Mouse (Mus musculus): ENCODE measurements around the gene Lhx3.

Lhx3 gene

DNA sequence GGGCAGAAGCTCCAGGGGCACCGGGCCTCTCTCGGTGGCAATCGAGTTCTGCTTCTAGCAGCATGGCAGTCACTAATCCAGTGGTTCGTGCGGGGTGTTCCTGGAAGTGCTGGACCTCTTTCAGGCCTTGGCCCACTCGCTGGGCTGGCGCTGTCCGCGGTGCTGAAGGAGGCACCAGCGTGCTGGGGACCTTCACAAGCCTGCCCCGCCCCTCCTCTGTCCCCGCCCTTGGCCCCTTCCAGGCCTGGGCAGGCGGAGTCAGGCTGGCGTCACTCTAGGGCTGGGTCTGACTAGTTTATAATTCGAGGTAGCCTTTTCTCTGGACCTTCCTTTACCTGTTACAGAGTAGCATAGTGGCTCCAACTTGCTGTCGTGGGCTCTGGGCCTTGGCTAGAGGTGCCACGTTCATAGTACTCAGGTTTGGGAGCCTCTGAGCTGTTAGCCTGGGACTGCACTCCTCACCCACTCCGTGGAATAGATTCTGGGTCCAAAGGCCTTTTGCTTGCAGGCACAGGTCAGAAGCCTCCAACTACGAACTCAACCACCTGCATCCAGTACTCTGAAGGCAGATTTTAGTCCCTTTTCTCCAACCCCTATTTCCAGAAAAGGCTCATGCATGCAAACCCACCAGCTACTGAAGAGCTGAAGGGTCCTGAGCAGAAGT is at the start of gene Lhx3:
Gene Lhx3, minus strand, starts transcription at position 164 of the 664 bp plus-strand sequence.
- peak; percentile 82 to 94 for DNase-seq (ENCODE audit: low spot score in 2 of 2)

GRCm38 (mm10) chr2:26257315-26258096 is 49.4 kb upstream of the Lhx3 start:
- no peak for DNase-seq (ENCODE audit: low spot score in 2 of 2)

DNA sequence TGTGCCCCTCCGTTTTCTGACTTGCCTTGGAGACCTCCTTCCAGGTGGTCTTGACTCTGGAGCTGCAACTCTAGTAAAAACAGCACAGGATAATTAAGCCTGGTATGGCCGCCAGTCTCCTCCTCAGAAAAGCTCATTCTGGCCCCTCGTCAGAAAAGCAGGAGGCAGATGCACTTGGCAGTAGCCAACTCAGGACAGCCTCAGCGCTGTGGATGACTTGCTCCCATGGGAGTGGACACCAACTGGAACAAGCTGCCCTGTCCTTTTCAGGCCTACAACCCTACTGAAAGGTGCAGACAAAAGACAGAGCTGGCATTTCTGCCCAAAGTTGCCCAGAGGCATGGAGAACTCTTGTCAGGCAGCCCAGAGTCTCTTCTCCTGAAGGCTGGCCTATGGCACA is 46.7 kb upstream of the Lhx3 start:
- no peak for DNase-seq (ENCODE audit: low spot score in 2 of 2)

DNA sequence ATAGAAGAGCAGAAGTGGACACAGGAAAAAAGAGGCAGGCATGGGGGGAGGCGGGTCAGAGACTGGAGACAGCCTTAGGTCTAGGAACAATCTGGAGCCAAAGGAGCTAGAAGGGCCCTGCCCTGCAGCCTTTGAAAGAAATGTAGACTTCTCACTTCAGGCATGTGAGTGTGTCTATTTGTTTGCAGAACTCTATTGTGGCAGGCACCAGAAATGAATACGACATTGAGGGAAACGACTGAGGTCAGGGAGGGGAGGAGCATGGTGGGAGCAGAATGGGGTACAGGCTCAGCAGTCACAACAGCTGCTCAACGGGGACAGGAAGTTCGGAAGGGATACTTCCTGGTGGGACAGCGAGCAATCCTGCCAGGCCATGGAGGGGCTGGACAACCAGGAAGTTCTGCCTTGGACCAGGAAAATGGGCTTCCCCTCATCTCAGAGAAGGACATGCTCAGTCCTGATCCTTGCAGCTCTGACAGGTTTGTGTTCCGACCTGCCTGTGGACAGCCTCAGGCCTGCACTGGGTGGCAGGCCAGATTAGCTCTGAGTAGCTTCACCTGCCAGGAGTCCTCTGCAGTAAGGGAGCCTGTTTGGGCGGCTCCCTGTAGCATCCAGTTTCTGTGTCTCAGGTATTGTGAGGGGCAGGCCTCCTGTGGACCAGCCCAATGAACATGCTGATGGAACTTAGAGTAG is 44.6 kb upstream of the Lhx3 start:
- no peak for DNase-seq (ENCODE audit: low spot score in 2 of 2)

GRCm38 (mm10) chr2:26247531-26247930 is 39.4 kb upstream of the Lhx3 start:
- DNase-seq (ENCODE audit: low spot score in 2 of 2): peak in 1 of 2 experiments; percentile 46

DNA sequence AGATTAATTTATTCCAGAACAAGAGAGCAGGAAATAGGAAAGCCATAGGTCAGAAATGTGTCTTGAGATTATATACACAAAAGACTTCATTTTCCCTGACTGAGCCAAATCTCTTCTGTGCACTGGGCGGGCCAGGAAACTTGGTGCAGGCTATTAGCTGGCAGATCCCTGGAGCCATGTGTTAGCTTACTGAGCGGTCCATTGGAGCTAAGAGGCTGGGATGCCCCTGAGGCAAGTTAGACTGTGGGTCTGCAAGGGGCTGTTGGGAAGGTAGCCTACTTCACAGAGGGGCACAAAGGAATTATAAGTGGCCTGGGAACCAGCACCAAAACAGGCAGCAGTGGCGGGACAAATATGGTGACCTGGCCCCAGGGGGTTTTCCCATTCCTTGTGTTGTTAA is 32.8 kb upstream of the Lhx3 start:
- DNase-seq (ENCODE audit: low spot score in 2 of 2): no peak

GRCm38 (mm10) chr2:26240330-26240729 is 32.2 kb upstream of the Lhx3 start:
- DNase-seq (ENCODE audit: low spot score in 2 of 2): no peak

- DNase-seq (ENCODE audit: low spot score in 2 of 2): peak; percentile 92 to 97
Measured at GRCm38 (mm10) chr2:26237290-26237782, 29.2 kb upstream of the Lhx3 start, which contains the start of gene Qsox2. TSS of gene Qsox2 (minus strand) at chr2:26237525.

- no peak for DNase-seq (ENCODE audit: low spot score in 2 of 2)
Measured at GRCm38 (mm10) chr2:26236681-26237289, 28.7 kb upstream of the Lhx3 start.

DNA sequence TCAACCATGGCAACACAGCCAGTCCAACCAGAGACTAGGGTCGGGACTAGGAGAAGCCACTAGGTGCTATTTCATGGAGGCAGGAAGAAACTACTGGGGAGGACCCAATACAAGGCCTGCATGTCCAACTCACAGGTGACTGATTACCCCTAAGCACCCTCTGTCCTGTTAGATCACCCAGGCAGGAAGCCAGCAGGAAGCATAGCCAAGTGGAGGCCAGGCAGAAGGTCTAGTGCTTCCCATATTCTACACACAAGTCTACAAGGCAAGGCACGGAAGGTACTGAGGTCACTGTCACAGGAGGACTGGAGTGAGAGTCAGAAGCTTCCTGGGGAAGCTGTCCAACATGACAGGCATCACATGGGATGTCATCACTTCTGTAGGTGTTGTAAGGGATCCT is 26.7 kb upstream of the Lhx3 start:
- DNase-seq (ENCODE audit: low spot score in 2 of 2): no peak

DNA sequence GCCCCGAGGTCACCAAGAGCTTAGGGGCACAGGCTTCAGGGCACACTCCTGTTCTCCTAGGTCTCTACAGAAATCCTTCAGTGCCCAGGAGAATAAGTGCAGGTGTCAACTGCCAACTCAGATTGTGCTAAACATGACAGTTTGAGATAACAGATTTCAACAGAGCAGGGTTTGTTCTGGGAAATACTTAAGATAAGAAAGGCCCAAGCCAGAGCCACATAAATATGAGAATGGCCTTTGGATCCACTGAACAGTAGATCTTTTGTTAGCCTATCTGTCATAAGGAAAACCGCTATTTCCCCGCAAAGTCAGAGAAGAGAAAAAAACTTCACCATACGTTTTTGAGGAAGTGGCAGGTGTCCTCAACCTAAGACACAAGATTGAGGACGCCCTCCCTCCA is 26.2 kb upstream of the Lhx3 start:
- DNase-seq (ENCODE audit: low spot score in 2 of 2): no peak

DNA sequence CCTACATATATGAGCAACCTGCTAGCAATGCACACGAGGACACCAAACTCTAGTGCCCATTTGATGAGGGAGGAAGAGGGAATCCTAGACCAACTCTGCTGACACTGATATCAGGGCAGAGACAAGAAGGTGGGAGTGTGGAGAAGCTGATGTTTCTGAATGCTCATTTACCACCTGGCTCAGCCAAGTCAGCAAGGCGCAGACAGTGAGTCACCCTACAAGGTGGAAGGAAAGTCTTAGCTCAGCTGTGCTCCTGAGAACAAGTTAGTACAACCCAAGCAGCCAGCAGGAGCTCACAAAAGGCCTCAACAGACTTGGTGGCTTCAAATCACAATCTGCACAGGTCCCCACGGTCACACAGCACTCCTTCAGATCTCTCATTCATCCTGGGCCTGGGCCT is 23.3 kb upstream of the Lhx3 start:
- no peak for DNase-seq (ENCODE audit: low spot score in 2 of 2)

GRCm38 (mm10) chr2:26230253-26230652 is 22.2 kb upstream of the Lhx3 start:
- DNase-seq (ENCODE audit: low spot score in 2 of 2): no peak

DNA sequence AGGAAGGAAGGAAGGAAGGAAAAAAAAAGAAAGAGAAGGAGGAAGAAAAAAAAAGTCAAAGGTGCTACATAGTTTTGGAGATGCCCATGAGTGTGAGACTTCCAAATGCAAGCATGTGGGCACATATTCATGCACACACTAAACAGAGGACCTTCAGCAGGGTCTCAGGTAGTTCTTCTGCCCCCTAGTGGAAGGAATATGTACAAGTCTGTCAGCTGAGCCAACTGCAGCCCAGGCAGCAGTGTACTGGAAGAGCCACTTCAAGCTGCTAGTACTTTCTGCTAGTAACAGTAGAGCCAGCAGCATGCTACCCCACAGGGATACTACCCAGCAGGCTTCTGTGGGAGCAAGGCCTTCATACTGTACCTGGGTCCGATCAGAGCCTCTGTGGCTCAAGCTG is 19.7 kb upstream of the Lhx3 start:
- no peak for DNase-seq (ENCODE audit: low spot score in 2 of 2)

GRCm38 (mm10) chr2:26225242-26225641 is 17.2 kb upstream of the Lhx3 start:
- DNase-seq (ENCODE audit: low spot score in 2 of 2): no peak

GRCm38 (mm10) chr2:26223961-26224360 is 15.9 kb upstream of the Lhx3 start:
- no peak for DNase-seq (ENCODE audit: low spot score in 2 of 2)

- DNase-seq (ENCODE audit: low spot score in 2 of 2): no peak
Measured at GRCm38 (mm10) chr2:26214526-26214925, 6.4 kb upstream of the Lhx3 start.

GRCm38 (mm10) chr2:26209566-26209965 is 1.5 kb upstream of the Lhx3 start:
- no peak for DNase-seq (ENCODE audit: low spot score in 2 of 2)

DNA sequence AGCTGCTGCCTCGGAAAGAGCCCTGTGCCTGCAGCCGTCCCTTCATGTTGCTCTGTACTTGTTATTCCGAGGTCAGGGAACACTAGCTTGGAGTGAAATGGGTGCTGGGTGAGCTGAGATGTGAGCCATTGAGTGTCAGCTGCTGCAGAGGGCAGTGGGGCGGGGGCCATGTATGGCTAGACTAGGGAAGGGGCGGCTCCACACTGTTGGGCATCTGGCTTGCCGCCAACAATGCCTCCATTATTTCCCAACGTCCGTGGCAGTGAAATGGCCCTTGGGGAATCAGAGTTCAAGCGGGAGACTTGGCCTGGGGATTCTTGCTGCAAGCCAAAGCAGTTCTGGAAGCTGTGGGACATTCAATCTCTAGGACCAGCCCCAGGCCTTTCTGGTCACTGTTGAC is 530 bp downstream of the Lhx3 start:
- DNase-seq (ENCODE audit: low spot score in 2 of 2): no peak

GRCm38 (mm10) chr2:26205761-26206160 is 2.3 kb downstream of the Lhx3 start:
- DNase-seq (ENCODE audit: low spot score in 2 of 2): no peak

DNA sequence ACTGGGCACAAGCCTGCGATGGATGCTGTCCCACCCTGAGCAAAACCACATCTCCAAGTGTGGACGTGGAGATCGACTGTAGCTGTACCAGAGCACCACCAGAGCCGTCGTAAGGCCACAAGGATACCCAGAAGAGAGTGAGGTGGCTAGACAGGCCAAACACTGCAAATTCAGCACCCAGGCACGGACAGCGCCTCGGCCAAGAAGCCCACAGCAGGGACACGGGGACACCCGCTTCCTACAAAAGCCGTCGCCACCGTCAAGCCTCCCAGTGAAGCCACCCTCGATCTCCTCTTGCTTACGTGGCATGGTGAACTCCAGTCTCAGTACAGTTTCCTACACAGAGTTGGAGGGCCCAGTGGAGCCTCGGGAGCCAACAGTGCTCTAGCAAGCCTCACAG is 3.0 kb downstream of the Lhx3 start:
- no peak for DNase-seq (ENCODE audit: low spot score in 2 of 2)

GRCm38 (mm10) chr2:26202849-26203475 is 5.1 kb downstream of the Lhx3 start:
- DNase-seq (ENCODE audit: low spot score in 2 of 2): no peak
